Mouse (Mus musculus): Measurements from ENCODE around the gene Prkg1.

GRCm38 (mm10) chr19:31791724-31792123 is 26.9 kb upstream of the Prkg1 start:
- TF ChIP-seq GATA1 (IDR thresholded peaks at IDR 0.05; ENCODE audit: borderline replicate concordance, low read length) = no peak
- TF ChIP-seq FLI1 (IDR thresholded peaks at IDR 0.05; ENCODE audit: low read length) = no peak
